Mouse (Mus musculus): ENCODE measurements at regions not wholly inside any gene's neighbourhood (a gene's known extent, or its start where the extent isn't known, plus 50 kb on each side); places are given as distances from the start of the nearest gene placed in this dataset.

- TF ChIP-seq POLR2AphosphoS2 (IDR thresholded peaks at IDR 0.05; ENCODE audit: insufficient read length, low read depth) (no peak), POLR2A (IDR thresholded peaks at IDR 0.05; ENCODE audit: insufficient read length, low read depth) (no peak), USF1 (IDR thresholded peaks at IDR 0.05; ENCODE audit: low read depth) (no peak), MAX (IDR thresholded peaks at IDR 0.05; ENCODE audit: low read depth) (no peak), TCF12 (IDR thresholded peaks at IDR 0.05; ENCODE audit: insufficient read depth, poor library complexity, severe bottlenecking) (no peak), MYOG (IDR thresholded peaks at IDR 0.05; ENCODE audit: control insufficient read depth in 1 of 3, insufficient read depth in 1 of 3, insufficient read length in 2 of 3, low read depth in 2 of 3) (no peak), E2F4 (IDR thresholded peaks at IDR 0.05; ENCODE audit: insufficient read depth) (no peak)
Measured at GRCm38 (mm10) chr16:8994521-8994920, 164.6 kb downstream of the 1810013L24Rik start.

All from myocyte (in vitro differentiated cells).